Mouse (Mus musculus) thymus, postnatal 10 days (tissue): Measurements from ENCODE around the gene Epb41l3.

Source experiments
- DNase-seq, 2 experiments: peaks; one replicate each; pipeline ENCODE4 v3.0.0; 2021; ENCODE audit warnings: low spot score in 2 of 2

The Epb41l3 gene

DNA sequence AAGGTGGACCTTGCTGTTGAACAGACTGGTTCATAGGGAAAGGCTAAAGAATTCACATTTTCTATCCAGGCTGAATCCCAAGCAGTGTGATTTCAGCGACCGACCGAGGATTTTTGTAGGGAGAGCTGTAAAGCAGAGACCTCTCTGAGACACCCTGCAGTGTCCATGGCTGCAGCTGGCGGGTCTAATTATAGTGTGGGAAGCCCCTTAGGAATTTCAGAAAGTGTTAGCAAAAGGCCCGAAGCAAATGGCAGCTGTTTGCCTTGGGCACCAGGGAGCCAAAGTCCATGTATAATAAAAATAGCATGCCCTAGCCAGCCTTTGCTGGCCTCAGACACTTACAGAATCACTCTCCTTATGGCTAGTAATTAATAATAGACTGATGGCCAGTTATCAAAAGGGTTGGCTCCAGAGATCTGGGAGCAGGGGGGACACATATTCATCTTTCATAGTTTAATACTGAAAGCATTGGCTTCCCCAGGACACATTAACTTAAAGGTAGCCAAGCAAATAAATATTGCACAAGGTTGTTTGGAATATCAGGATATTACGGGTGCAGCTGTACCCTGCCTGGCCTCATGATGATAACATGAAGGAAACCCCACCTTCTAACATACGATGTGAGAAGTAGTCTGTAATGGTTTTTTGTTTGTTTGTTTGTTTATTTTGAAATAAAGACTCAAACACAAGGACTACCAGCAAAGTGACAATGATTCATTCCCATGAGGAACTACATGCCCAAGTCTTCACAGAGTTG, 106.3 kb downstream of the Epb41l3 start:
- no peak for DNase-seq

DNA sequence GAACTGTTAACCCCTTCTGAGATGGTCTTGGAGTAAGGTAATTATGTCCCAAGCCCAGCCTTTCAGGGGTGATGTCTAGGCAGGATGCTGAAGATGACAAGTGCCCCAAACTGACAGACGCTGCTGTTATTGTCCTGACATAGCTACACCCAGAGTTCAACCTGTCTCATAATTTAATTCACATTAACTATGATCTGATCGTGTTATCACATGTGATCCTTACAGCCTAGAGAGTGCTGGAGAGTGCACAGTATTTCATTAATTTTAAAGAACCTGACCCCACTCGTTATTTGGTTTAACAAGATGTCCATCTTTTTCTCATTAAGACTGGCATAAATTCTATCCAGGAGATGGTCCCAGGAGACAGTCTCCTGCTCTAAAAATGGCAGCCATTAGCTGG, 112.3 kb downstream of the Epb41l3 start:
- no peak for DNase-seq

DNA sequence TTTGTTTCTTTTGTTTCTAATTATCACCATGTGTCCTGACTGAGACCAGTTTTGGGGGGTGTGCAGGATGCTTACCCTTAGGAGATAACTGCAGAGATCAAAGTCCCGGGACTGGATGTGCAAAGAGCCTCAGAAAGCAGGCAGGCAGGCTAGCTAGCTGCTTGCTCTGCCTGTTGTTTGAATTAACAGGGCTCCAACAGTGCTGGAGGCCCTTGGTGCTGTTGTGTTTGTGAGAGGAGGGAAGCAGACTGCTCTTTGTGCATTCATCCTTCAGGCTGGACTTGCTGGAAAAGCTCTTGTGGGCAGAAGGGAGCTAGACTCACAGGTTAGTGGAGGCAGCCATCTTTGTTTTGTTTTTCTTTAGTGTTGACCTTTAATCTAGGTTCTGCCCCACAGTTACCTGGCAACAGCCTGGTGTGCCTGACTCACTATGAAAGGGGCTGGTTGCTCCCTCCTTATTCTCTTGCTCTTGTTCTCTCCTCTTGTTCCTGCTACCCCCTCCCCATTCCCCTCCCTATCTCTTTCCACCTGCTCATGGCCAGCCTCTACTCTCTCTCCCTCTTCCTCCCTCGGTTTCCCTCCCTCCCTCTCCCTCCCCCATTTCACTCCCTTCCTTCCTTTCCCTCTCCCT, 117.5 kb downstream of the Epb41l3 start:
- DNase-seq, result no peak

DNA sequence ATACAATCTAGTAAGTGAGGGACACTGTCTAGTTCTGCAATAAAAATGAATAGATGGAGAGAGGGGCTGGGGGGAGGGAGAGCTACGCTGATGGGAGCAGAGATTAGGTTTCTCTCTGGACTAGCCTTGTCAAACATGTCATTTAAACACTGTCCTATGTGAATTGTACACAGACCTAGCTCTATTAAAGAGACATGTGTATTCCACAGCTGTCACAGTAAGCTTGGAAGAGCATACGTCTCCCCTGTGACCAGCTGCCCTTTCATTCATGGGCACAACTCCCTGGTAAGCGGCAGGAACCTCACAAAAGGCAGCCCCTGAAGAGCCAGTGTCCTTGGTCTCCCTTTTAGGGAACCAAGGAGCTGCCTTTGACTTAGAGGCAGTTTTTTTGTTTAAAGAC, 119.1 kb downstream of the Epb41l3 start:
- no peak for DNase-seq

DNA sequence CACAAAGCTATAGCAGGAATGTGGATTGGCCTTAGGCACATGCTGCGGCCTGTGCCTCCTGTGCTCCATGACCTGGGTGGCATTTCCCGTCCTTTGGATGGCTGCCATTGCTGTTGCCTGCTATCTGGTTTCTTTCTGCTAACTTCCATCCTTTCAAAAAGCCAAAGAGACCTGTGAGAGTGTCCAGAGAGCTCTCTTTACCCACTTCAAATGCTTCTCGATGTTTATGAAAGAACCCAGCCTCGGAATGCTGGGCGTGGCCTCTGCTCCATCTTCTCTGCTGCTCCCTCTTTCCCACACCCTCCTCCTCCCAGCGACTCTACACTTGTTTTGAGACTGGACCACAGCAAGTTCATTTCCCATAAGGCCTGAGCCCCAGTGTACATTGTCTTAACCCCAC, 120.3 kb downstream of the Epb41l3 start:
- no peak for DNase-seq

DNA sequence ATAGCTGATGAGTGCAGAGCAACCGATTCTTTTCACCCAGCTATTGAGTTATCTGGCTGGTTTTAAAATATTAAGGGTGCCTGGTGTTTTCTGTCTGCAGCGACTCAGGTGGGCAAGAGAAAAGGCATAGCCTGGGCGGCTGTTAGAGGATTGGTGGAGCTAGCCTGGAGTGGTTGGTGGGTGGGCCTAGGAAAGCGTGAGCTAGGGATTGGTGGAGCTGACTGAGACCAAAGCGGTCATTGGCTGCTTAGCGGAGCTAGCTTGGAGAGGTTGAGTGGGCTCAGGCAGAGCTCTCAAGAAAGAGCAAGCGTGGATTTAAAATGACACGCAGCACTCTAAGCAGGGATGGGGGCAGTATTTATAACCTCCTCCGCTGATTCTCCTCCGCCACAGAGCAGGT, 121.2 kb downstream of the Epb41l3 start:
- no peak for DNase-seq

DNA sequence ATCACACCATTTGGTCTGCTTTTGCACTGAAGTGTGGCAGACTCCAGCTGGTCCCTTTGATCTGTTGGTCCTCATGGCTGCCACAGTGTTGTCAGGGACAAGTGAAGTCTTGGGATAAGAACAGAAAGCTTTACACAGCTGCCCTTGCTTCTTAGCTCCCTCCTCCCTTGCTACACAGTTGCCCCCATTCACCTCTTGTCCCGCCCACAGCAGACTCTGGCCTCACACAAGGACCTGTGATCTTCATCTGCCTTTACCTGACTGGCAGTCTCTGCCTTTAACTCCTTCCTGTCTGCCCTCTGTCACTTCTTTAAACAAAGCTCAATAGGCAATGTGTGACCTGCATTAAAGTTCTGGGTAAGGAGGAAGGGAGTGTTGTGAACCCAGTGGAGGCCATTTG, 123.3 kb downstream of the Epb41l3 start:
- no peak for DNase-seq

DNA sequence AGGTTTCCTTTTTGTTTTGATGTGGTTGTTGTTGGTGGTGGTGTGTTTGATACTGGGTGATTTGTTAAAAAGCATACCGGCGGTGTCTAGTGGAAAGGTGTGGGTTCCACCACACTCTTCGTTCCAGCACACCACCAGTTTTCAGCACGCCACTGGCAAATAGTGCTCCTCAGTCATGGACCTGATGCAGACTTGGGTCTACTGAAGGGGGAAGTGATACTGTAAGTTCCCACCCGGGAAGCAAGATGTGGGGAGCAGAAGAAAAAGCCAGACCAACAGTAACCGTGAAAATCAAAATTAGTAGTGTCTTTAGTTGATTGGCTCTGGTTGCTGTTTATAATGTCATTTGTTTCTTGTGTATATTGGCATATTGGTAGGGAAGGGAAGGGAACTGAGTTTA, 124.3 kb downstream of the Epb41l3 start:
- no peak for DNase-seq

DNA sequence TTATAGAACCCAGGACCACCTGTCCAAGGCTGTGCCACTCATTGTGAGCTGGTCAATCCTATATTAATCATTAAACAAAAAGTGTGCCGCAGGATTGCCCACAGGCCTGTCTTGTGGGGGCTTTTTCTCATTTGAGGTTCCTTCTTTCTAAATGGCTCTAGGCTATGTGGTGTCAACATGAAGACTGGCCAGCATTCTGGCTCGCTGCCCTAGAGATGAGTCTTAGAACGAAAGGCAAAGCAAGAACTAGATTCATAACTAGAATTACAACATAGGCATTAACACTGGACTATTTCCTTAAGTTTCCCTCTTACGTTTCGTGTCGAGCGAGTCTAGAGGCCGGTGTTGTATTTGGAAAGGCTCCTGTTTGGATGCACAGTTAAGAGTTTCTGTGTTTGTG, 125.5 kb downstream of the Epb41l3 start:
- DNase-seq, result no peak

DNA sequence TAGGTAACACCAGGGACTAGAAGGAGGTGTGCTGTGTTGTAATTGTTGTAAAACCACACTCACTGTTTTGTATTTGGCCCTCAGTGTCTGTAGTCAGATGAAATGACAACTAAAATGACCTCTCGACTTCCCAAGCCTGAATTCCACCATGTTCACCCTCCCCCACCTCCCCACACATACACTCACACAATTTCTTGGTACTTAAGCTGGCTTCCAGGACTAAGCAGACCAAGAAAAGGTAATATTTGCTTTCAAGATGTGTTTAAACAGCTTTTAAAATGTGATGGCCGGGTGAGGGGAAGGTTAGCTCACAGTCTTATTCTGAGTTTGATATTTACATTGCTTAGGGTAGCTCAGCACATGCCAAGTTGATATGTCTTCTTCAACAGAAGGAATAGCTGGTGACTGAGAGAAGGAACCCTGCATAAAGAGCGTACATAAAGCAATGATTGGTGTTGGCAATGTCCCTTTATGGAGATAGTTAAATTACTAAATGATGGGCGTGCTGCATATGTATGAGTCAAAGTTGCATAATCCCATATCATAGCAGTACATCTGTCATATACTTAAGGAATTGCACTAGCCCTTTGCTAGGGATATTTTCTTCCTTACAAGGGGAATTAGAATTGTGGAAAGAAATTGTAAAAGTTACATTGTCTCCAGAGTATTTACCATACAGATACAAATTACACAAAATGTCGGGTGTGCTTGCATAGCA, 130.0 kb downstream of the Epb41l3 start:
- DNase-seq, result no peak

DNA sequence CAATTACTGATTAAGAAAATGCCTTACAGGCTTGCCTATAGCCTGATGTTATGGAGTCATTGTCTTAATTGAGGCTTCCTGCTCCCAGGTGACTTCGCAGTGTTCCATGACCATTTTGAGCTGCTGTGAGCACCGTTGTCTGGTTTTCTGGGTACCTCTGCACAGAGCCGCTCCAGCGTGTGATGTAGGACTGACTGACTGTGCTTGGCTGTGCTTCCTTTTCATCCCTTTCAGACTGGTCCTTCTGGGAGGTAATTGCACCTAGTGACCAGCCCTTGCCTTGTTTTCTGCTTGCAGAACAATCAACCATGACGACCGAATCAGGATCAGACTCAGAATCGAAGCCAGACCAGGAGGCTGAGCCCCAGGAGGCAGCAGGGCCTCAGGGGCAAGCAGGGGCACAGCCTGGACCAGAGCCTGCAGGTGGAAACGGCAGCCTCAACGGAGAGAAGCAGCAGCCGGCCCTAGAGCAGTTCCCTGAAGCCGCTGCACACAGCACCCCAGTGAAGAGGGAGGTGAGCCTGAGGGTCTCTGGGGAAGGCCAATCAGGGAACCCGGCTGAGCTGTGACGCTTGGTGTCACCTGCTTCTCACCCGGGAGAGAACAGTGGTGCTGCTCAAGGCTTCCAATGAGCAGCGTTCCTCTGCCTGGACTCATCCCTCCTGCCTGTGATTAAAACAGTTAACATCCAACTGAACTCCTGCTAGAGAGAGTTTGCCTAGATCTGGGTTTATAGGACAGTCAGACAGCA, 132.3 kb downstream of the Epb41l3 start:
- DNase-seq, result no peak

DNA sequence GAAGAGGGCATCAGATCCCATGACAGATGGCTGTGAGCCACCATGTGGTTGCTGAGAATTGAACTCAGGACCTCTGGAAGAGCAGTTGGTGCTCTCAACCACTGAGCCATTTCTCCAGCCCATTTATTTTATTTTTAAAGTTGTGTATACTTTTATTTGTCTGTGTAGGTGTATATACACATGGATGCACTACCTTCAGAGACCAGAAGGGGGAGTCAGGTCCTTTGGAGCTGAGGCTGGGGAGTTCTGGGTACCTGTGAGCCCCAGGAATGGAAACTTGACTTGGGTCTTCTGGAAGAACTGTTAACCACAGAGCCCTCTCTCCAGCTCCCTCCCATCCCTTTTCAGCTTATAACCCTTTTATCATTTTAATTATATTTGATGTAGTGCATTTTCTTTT, 135.6 kb downstream of the Epb41l3 start:
- no peak for DNase-seq

DNA sequence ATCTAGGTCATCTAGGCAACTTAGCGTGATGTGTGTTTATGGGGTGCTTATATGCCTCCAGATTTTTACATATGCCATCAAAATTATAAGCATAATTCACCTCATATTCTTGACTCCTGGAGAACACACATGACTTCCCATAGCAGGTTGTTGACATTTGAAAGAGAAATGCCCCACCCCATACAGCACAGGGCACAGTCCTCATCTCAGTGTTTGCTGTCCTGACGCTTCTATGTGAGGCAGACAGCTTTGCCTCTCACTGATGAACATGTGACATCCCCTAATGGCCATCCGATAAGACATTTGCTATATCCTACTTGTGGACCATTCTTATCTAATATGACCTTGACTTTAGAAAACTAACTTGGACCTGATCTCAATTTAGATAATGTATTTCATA, 140.6 kb downstream of the Epb41l3 start:
- no peak for DNase-seq

DNA sequence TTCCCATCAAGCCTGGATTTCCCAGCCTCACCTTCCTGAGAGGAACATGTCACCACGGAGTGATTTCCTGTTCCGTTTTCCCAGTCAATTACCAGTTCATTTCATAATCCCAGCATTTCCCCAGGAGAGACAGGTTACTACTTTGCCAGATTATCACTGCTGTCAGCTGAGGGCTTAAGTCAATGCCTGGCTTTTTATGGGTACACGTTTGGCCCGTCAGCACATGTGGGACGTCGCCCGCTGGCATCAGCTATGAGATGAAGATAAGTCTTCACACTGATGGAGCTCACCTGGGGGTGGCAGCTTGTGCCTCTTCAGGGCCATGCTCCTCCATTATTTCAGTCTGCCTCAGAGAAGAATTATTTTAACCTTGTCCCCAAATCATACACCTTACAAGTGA, 145.4 kb downstream of the Epb41l3 start:
- no peak for DNase-seq

DNA sequence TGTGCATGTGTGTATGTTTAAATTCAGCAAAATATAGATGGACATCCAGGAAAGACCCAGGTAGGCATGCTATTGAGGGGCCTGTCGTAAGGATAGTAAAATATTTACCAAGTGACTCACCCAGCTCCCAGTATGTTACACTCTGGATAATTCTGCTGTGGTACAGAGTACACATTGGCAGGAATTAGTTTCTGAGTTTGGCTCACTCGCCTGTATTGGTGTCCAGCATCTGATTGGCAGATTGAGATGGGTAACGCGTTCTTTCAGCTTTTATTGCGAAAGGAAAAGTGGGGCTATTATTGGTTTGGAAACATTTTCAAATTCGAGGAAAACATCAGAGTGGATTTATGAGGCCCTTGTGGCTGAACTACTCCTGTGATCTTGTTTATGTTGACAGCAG, 145.9 kb downstream of the Epb41l3 start:
- no peak for DNase-seq

DNA sequence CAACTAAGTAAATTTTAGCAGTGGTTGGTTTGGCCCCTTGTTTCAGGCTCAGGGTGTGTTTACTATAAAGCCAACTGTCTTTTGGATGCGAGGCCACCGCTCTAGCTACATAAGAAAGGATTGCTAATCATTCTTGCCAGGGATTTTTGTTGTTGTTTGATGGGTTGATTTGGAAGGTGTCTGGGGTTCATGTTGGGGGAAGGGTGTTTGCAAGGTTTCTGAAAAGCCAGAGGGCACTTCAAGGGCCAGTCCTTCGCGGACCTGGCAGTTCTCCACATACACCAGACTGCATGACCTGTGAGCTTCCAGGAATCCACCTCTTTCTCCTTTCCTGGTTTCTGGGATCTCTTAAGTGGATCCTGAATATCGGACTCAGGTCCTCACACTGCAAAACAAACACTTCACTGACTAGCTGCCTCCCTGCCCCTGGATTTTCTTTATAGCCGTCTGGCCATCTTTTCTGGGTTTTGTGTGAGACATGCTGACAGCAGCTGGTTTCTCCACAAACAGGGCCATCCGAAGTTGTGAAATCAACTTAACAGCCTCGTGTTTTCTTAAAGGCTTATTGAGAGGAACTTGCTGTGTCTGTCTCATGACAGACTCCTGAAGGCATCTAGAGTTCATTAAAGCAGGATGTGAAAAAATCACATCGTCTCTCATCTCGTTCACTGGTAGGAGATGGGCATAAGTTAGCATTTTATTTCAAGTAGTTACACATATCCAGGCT, 146.6 kb downstream of the Epb41l3 start:
- DNase-seq, result no peak

DNA sequence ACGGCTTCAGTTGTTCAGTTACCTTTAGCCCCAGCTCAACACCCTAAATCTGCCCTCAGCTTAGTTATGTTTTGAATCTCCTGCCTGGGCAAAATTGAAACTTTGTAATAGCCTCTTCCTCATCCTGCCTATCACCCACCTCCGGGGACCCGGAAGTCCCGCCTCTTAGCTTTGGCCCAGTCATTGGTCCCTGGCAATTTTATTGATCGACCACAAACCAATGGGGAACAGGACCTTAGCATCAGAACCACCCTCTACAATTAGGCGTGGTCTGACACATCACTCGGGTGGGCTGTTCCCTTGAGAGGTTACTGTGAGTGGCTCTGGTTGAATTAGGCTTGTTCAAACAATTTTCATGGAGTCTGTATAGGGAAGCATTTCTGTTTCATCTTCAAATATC, 150.5 kb downstream of the Epb41l3 start:
- DNase-seq, result no peak

DNA sequence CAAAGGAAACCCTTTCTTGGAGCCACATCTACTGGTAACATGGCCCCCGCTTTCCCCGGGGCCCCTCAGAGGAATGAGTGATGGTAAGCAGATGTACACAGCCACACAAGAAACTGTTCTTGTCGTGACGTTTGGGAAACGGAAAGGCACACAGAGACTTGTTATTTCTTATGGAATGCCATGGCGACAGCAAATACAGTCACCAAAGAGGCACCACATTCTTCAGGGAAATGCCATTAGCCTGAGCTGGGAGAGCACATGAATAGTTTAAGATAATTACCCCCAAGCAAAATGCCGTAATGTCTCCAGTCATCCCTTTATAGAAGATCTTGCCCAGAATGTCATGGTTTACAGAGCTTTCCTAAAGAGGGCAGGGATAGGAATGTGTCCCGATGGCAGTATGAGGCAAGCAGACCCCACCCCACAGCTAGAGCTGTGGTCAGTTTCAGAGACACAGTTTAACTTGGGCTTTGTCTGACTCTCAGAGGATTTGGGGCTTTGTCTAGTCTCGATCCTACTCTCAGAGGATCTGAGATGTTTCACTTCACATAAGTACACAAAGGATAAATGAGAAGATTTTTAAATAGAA, 152.0 kb downstream of the Epb41l3 start:
- DNase-seq, result no peak

DNA sequence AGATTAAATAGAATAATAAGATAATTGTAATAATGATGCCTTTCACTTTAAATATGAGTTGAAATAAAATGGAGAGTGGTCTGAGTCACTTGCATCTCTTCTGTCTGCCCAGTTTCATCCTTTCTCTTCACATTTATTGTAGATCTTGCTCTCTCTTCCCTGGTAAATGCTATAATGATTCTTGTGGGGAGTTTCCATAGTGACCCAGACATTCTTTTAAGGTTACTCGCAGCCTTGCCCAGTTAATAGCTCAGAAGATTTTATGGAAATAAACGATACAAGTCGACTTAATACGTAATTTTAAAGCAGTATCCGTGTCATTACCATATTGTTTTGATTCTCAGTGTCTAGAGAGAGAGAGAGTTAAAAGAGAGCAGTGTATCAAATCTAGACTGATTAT, 154.0 kb downstream of the Epb41l3 start:
- DNase-seq, result no peak

DNA sequence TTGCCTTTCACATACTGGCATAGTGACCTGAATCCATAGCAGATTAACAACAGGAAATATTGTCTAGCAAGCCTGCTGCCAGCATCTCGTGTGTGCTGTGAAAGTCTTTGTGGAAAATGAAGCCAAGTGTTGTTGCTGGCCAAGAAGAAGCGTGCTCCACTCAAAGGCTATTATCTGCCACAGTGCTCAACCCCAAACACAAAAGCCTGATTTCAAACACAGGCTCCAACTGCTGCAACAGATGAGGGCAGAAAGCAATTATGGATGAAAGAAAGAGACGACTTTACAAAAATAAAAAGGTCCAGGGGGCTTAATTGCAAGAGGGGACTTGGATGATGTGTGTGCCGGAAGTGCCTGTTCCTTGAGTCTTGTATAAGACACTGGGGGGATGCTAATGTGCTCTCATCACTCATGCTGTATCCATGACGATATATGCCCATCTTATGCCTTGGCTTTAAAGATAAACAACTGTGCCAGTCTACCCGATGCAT, 154.7 kb downstream of the Epb41l3 start:
- no peak for DNase-seq

DNA sequence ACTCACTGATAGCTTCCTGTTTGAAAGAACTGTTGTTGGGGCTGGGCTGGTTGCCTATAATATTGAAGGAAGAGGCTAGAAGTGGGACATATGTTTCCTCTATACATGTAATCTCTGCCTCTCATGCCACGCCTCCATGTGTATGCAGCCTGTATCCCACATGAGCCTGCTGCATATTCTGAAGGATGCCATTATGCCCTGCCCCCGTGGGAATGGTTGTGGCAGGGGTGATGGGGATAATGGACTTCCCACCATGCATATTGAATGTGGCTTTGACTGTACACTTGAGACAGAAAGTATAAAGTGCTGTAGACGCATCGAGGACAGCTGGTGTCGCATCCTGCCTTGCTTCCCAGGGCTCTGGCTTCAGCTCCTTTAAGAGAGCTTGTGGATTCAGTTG, 155.9 kb downstream of the Epb41l3 start:
- no peak for DNase-seq
